Mouse (Mus musculus) lung, postnatal 0 days (tissue): ENCODE measurements at regions not wholly inside any gene's neighbourhood (a gene's known extent, or its start where the extent isn't known, plus 50 kb on each side); places are given as distances from the start of the nearest gene placed in this dataset.

Experiments
- ATAC-seq: fragments of 200-750 bp; cut with Nextera tagmentation; 2 replicates; pipeline ENCODE4 v1.8.0; 2017; ENCODE audit warnings: moderate library complexity
- DNase-seq: peaks from one replicate; pipeline ENCODE4 v3.0.0-alpha.2; 2016; ENCODE audit warnings: low spot score
- H3K27ac ChIP-seq: fragments of 300-500 bp; sonication (generic); 2 replicates; pipeline ENCODE4 v1.5.1; 2014; ENCODE audit warnings: antibody characterized with exemption, mild to moderate bottlenecking, low read length, mixed read lengths
- H3K27me3 ChIP-seq: fragments of 300-500 bp; sonication (generic); replicated peaks from 2 replicates; pipeline ENCODE4 v1.6.1; 2014; ENCODE audit warnings: low read length, mixed read lengths; ENCODE audit not compliant: insufficient read depth
- H3K36me3 ChIP-seq: fragments of 300-500 bp; sonication (generic); 2 replicates; pipeline ENCODE4 v1.6.1; 2014; ENCODE audit warnings: low read length, mixed read lengths; ENCODE audit not compliant: insufficient read depth
- H3K4me1 ChIP-seq: fragments of 300-500 bp; sonication (generic); 2 replicates; pipeline ENCODE4 v1.6.1; 2014; ENCODE audit warnings: antibody characterized with exemption, low read depth, low read length, mixed read lengths; ENCODE audit not compliant: insufficient read depth
- H3K4me2 ChIP-seq: fragments of 300-500 bp; sonication (generic); replicated peaks from 2 replicates; pipeline ENCODE4 v1.6.1; 2014; ENCODE audit warnings: low read depth, mild to moderate bottlenecking, low read length, moderate library complexity, mixed read lengths
- H3K4me3 ChIP-seq: fragments of 300-500 bp; sonication (generic); 2 replicates; pipeline ENCODE4 v1.5.1; 2014; ENCODE audit warnings: low read depth, low read length
- H3K9ac ChIP-seq: fragments of 300-500 bp; sonication (generic); replicated peaks from 2 replicates; pipeline ENCODE4 v1.6.1; 2014; ENCODE audit warnings: low read depth, mild to moderate bottlenecking
- H3K9me3 ChIP-seq: fragments of 300-500 bp; sonication (generic); 2 replicates; pipeline ENCODE4 v1.6.1; 2016; ENCODE audit warnings: low read length, mixed read lengths
- CTCF ChIP-seq: IDR thresholded peaks from 2 replicates; pipeline ENCODE4 v1.5.1; 2016; ENCODE audit warnings: antibody characterized with exemption, mild to moderate bottlenecking
- EP300 ChIP-seq: IDR thresholded peaks from 2 replicates; pipeline ENCODE4 v1.6.1; 2016; ENCODE audit warnings: antibody characterized with exemption, mild to moderate bottlenecking, control low read depth
- WGBS: fragments of 180-500 bp; shearing (Covaris S2); extraction: QIAGEN DNeasy Blood & Tissue Kit; methylation state at CpG from one replicate; pipeline ENCODE4 v1.1.7; 2014; 5-methylcytosine and 5-hydroxymethylcytosine counted together

- Histone ChIP-seq H3K27ac (peak overlapping the region; percentile 29; the same call in 1 of the 2 replicates), H3K27me3 (no peaks in the 10 kb centered on the region), H3K36me3 (no peaks in the 10 kb centered on the region), H3K9me3 (no peaks in the 10 kb centered on the region), H3K9ac (no peak overlapping the region), H3K4me3 (no peak overlapping the region), H3K4me1 (peaks cover 10% of the 10 kb centered on the region; the same call in 1 of the 2 replicates), H3K4me2 (no peak overlapping the region)
- DNase-seq, result peak; percentile 90
- peak; percentile 97 for TF ChIP-seq EP300
- no peak for TF ChIP-seq CTCF
- WGBS, result 20% methylated on average over 5 of the region's 5 CpGs
- peak; percentile 97 for ATAC-seq
Observed at GRCm38 (mm10) chr10:8998758-8999398, 113.0 kb upstream of the Sash1 start.

GRCm38 (mm10) chr10:8998356-8998755 is 112.5 kb upstream of the Sash1 start:
- no peak overlapping the region for H3K9ac ChIP-seq
- H3K36me3 ChIP-seq, result no peaks in the 10 kb centered on the region
- H3K27ac ChIP-seq, result no peak overlapping the region
- ATAC-seq (peak; percentile 16), DNase-seq (no peak)
- H3K4me2 ChIP-seq, result no peak overlapping the region
- H3K4me3 ChIP-seq, result no peak overlapping the region
- H3K9me3 ChIP-seq, result no peaks in the 10 kb centered on the region
- no peaks in the 10 kb centered on the region for H3K27me3 ChIP-seq
- no peak for TF ChIP-seq CTCF
- TF ChIP-seq EP300, result no peak
- WGBS, result 18% methylated on average over 2 of the region's 2 CpGs
- H3K4me1 ChIP-seq, result peaks cover 10% of the 10 kb centered on the region; the same call in 1 of the 2 replicates

- peaks cover 10% of the 10 kb centered on the region; the same call in 1 of the 2 replicates for H3K4me1 ChIP-seq
- H3K9me3 ChIP-seq, result no peaks in the 10 kb centered on the region
- no peaks in the 10 kb centered on the region for H3K36me3 ChIP-seq
- no peak overlapping the region for H3K27ac ChIP-seq
- H3K9ac ChIP-seq, result no peak overlapping the region
- ATAC-seq (peak; percentile 49), DNase-seq (peak; percentile 73)
- H3K27me3 ChIP-seq, result no peaks in the 10 kb centered on the region
- H3K4me2 ChIP-seq, result no peak overlapping the region
- TF ChIP-seq CTCF (no peak), EP300 (no peak)
- WGBS, result 13% methylated on average over 3 of the region's 3 CpGs
- H3K4me3 ChIP-seq, result no peak overlapping the region
Observed at GRCm38 (mm10) chr10:8995097-8995496, 109.2 kb upstream of the Sash1 start.

- Histone ChIP-seq H3K9me3 (no peaks in the 10 kb centered on the region), H3K27ac (no peak overlapping the region), H3K36me3 (no peaks in the 10 kb centered on the region), H3K9ac (no peak overlapping the region), H3K4me3 (no peak overlapping the region), H3K4me2 (no peak overlapping the region), H3K27me3 (no peaks in the 10 kb centered on the region), H3K4me1 (no peaks in the 10 kb centered on the region)
- WGBS, result 89% methylated on average over 7 of the region's 7 CpGs
- DNase-seq (no peak), ATAC-seq (no peak)
- TF ChIP-seq EP300 (no peak), CTCF (no peak)
Observed at GRCm38 (mm10) chr10:8986339-8986738, 100.5 kb upstream of the Sash1 start.

GRCm38 (mm10) chr10:8983347-8983746 is 97.5 kb upstream of the Sash1 start:
- WGBS, result 81% methylated on average over 4 of the region's 4 CpGs
- no peak overlapping the region for H3K4me2 ChIP-seq

GRCm38 (mm10) chr10:8980568-8980967 is 94.7 kb upstream of the Sash1 start:
- Histone ChIP-seq H3K9ac (no peak overlapping the region), H3K4me1 (no peaks in the 10 kb centered on the region), H3K4me3 (no peak overlapping the region), H3K27ac (no peak overlapping the region), H3K27me3 (no peaks in the 10 kb centered on the region), H3K36me3 (no peaks in the 10 kb centered on the region), H3K4me2 (no peak overlapping the region), H3K9me3 (no peaks in the 10 kb centered on the region)
- no peak for TF ChIP-seq CTCF
- no peak for TF ChIP-seq EP300
- ATAC-seq, result no peak
- DNase-seq, result no peak
- 63% methylated on average over 1 of the region's 1 CpGs for WGBS

More at GRCm38 (mm10) chr10:8983347-8983746, 97.5 kb upstream of the Sash1 start:
- no peak overlapping the region for H3K27ac ChIP-seq
- no peak overlapping the region for H3K4me3 ChIP-seq
- ATAC-seq (no peak), DNase-seq (no peak)
- no peak overlapping the region for H3K9ac ChIP-seq
- H3K27me3 ChIP-seq, result no peaks in the 10 kb centered on the region
- no peaks in the 10 kb centered on the region for H3K36me3 ChIP-seq
- H3K4me1 ChIP-seq, result no peaks in the 10 kb centered on the region
- H3K9me3 ChIP-seq, result no peaks in the 10 kb centered on the region
- TF ChIP-seq EP300 (no peak), CTCF (no peak)
